Mouse (Mus musculus) bone marrow macrophage, adult 2 months (primary cell): ENCODE measurements around the gene Atp6v0a1. TPM values are rescaled to one million over a fixed set of nuclear protein-coding genes. Genes with fewer than 3 reads are reported as not detected.
A peak's percentile ranks its signal among the peaks of the same experiment; 100 is the strongest.

Experiments
- H3K27ac ChIP-seq: 2 replicates; pipeline ENCODE4 v1.5.1; 2012; ENCODE audit warnings: low read depth, low read length; ENCODE audit not compliant: insufficient read depth
- H3K4me1 ChIP-seq: 2 replicates; pipeline ENCODE4 v1.6.1; 2012; ENCODE audit warnings: low read length; ENCODE audit not compliant: control insufficient read depth, insufficient read depth
- H3K4me3 ChIP-seq: 2 replicates; pipeline ENCODE4 v1.5.1; 2012; ENCODE audit warnings: mild to moderate bottlenecking, low read length, moderate library complexity; ENCODE audit not compliant: insufficient read depth
- CTCF ChIP-seq: IDR thresholded peaks from 2 replicates; pipeline ENCODE4 v1.5.1; 2012; ENCODE audit warnings: low read depth, mild to moderate bottlenecking, low read length, moderate library complexity
- POLR2A ChIP-seq: IDR thresholded peaks from 2 replicates; pipeline ENCODE4 v1.6.1; 2012; ENCODE audit warnings: mild to moderate bottlenecking, low read depth, low read length, borderline replicate concordance
- polyA plus RNA-seq: library from polyadenylated mRNA; stranded (reverse); fragments of >200 nt; gene quantifications from 2 replicates; pipeline ENCODE4 v1.2.4, GENCODE M21; 2012; ENCODE audit not compliant: missing spikeins, insufficient read depth, insufficient read length

The Atp6v0a1 gene
- polyA plus RNA-seq, 1 experiment, result 186 TPM

GRCm38 (mm10) chr11:100980438-100980837 lies 28.8 kb upstream of the Atp6v0a1 start:
- Histone ChIP-seq H3K4me1 (peaks cover 5% of the 10 kb centered on the region), H3K27ac (no peak overlapping the region), H3K4me3 (no peak overlapping the region)
- TF ChIP-seq POLR2A (no peak), CTCF (no peak)

- TF ChIP-seq POLR2A (no peak), CTCF (no peak)
- Histone ChIP-seq H3K27ac (no peak overlapping the region), H3K4me3 (no peak overlapping the region), H3K4me1 (peaks cover 5% of the 10 kb centered on the region)
Observed at GRCm38 (mm10) chr11:100981236-100981635, 28.0 kb upstream of the Atp6v0a1 start.

GRCm38 (mm10) chr11:100982087-100982486 lies 27.2 kb upstream of the Atp6v0a1 start:
- Histone ChIP-seq H3K4me3 (no peak overlapping the region), H3K27ac (no peak overlapping the region), H3K4me1 (peaks cover 5% of the 10 kb centered on the region)
- TF ChIP-seq POLR2A (no peak), CTCF (no peak)

GRCm38 (mm10) chr11:100983125-100983777 lies 26.0 kb upstream of the Atp6v0a1 start:
- peak overlapping the region; percentile 48 for H3K4me3 ChIP-seq
- no peak overlapping the region for H3K27ac ChIP-seq
- no peak for TF ChIP-seq POLR2A
- peak; percentile 96 for TF ChIP-seq CTCF
- peaks cover 5% of the 10 kb centered on the region for H3K4me1 ChIP-seq

- no peak for TF ChIP-seq POLR2A
- no peak for TF ChIP-seq CTCF
- Histone ChIP-seq H3K4me3 (no peak overlapping the region), H3K27ac (no peak overlapping the region), H3K4me1 (peaks cover 5% of the 10 kb centered on the region)
Observed at GRCm38 (mm10) chr11:100983778-100984131, 25.5 kb upstream of the Atp6v0a1 start.

GRCm38 (mm10) chr11:100985607-100986006 lies 23.6 kb upstream of the Atp6v0a1 start:
- Histone ChIP-seq H3K4me3 (no peak overlapping the region), H3K4me1 (peaks cover 10% of the 10 kb centered on the region), H3K27ac (no peak overlapping the region)
- peak; percentile 49; the same call in 1 of the 2 replicates for TF ChIP-seq CTCF
- no peak for TF ChIP-seq POLR2A

GRCm38 (mm10) chr11:100988674-100989073 lies 20.6 kb upstream of the Atp6v0a1 start:
- Histone ChIP-seq H3K4me1 (peaks cover 16% of the 10 kb centered on the region), H3K4me3 (no peak overlapping the region), H3K27ac (no peak overlapping the region)
- TF ChIP-seq CTCF (no peak), POLR2A (no peak)

- Histone ChIP-seq H3K27ac (no peak overlapping the region), H3K4me3 (no peak overlapping the region), H3K4me1 (peaks cover 17% of the 10 kb centered on the region)
- TF ChIP-seq CTCF (no peak), POLR2A (no peak)
Observed at GRCm38 (mm10) chr11:100989666-100990065, 19.6 kb upstream of the Atp6v0a1 start.

- TF ChIP-seq CTCF, result no peak
- TF ChIP-seq POLR2A, result no peak
- no peak overlapping the region for H3K4me3 ChIP-seq
- peaks cover 21% of the 10 kb centered on the region for H3K4me1 ChIP-seq
- H3K27ac ChIP-seq, result no peak overlapping the region
Observed at GRCm38 (mm10) chr11:100991027-100991534, 18.2 kb upstream of the Atp6v0a1 start.

- Histone ChIP-seq H3K4me3 (peak overlapping the region; percentile 27), H3K4me1 (peaks cover 23% of the 10 kb centered on the region), H3K27ac (peak overlapping the region; percentile 39)
- TF ChIP-seq CTCF (no peak), POLR2A (no peak)
Observed at GRCm38 (mm10) chr11:100993437-100993836, 15.8 kb upstream of the Atp6v0a1 start.
